Mouse (Mus musculus) midbrain, embryonic 13.5 days (tissue): ENCODE results near the gene Srsf3. TPM values are rescaled to one million over a fixed set of nuclear protein-coding genes. Genes with fewer than 3 reads are reported as not detected.
"Not testable (repeated sequence)": the region's sequence is repeated elsewhere in the genome, so short reads cannot be mapped to it uniquely, and the experiment has no call there.

Experiments used
- ATAC-seq: fragments of 200-750 bp; cut with Nextera tagmentation; 2 replicates; pipeline ENCODE4 v1.8.0; 2017; ENCODE audit warnings: mild to moderate bottlenecking, moderate TSS enrichment, moderate library complexity
- H3K27ac ChIP-seq: fragments of 300-500 bp; sonication (generic); 2 replicates; pipeline ENCODE4 v1.5.1; 2015; ENCODE audit warnings: inconsistent platforms, mild to moderate bottlenecking, moderate library complexity
- H3K27me3 ChIP-seq: fragments of 300-500 bp; sonication (generic); 2 replicates; pipeline ENCODE4 v1.6.1; 2015; ENCODE audit warnings: mild to moderate bottlenecking, inconsistent platforms
- H3K36me3 ChIP-seq: fragments of 300-500 bp; sonication (generic); 2 replicates; pipeline ENCODE4 v1.6.1; 2015; ENCODE audit warnings: mild to moderate bottlenecking, inconsistent platforms
- H3K4me1 ChIP-seq: fragments of 300-500 bp; sonication (generic); replicated peaks from 2 replicates; pipeline ENCODE4 v1.6.1; 2015; ENCODE audit warnings: inconsistent platforms
- H3K4me2 ChIP-seq: fragments of 300-500 bp; sonication (generic); replicated peaks from 2 replicates; pipeline ENCODE4 v1.6.1; 2015; ENCODE audit warnings: moderate library complexity, mild to moderate bottlenecking, inconsistent platforms
- H3K4me3 ChIP-seq: fragments of 300-500 bp; sonication (generic); replicated peaks from 2 replicates; pipeline ENCODE4 v1.5.1; 2015; ENCODE audit warnings: mild to moderate bottlenecking, inconsistent platforms
- H3K9ac ChIP-seq: fragments of 300-500 bp; sonication (generic); replicated peaks from 2 replicates; pipeline ENCODE4 v1.6.1; 2015; ENCODE audit warnings: mild to moderate bottlenecking, inconsistent platforms
- H3K9me3 ChIP-seq: fragments of 300-500 bp; sonication (generic); 2 replicates; pipeline ENCODE4 v1.6.1; 2016; ENCODE audit warnings: mild to moderate bottlenecking, inconsistent platforms
- WGBS: fragments of 180-500 bp; shearing (Covaris S2); methylation state at CpG from one replicate; pipeline ENCODE4 v1.1.7; 2015; 5-methylcytosine and 5-hydroxymethylcytosine counted together
- polyA plus RNA-seq: library from polyadenylated mRNA; unstranded; fragments of >200 nt; fragmentation: Nextera tagmentation; extraction: Ambion mirVana; gene quantifications from 2 replicates; pipeline ENCODE4 v1.2.1, GENCODE M21; 2015

The Srsf3 gene
- polyA plus RNA-seq, 1 experiment from 2014 or later, result 590 TPM

DNA sequence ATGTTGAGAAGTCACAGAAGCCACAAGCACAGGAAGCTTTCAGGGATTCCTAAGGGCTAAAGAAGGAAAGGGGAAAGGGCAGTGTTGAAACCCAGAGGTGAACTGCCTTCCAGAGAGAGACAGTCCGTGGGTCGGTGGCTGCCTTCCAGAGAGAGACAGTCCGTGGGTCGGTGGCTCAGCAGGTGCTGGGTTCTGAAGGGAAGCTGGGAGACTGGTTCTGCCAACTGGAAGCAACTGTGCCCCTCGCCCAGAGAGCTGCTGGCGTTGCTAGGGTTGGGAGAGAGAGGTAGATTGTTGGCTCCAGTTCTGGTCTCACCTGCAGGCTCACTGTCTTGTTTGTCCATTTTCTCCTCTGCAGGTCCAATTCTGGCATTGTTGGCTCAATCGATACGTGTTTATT lies 26.1 kb downstream of the Srsf3 start:
- no peak for ATAC-seq
- peaks cover 36% of the 10 kb centered on the region for H3K4me1 ChIP-seq
- H3K4me2 ChIP-seq, result no peak overlapping the region
- H3K27ac ChIP-seq, result no peak overlapping the region
- H3K36me3 ChIP-seq, result no peaks in the 10 kb centered on the region
- H3K9me3 ChIP-seq, result no peaks in the 10 kb centered on the region
- no peaks in the 10 kb centered on the region for H3K27me3 ChIP-seq
- no peak overlapping the region for H3K9ac ChIP-seq
- no peak overlapping the region for H3K4me3 ChIP-seq
- 85% methylated on average over 8 of the region's 8 CpGs for WGBS

DNA sequence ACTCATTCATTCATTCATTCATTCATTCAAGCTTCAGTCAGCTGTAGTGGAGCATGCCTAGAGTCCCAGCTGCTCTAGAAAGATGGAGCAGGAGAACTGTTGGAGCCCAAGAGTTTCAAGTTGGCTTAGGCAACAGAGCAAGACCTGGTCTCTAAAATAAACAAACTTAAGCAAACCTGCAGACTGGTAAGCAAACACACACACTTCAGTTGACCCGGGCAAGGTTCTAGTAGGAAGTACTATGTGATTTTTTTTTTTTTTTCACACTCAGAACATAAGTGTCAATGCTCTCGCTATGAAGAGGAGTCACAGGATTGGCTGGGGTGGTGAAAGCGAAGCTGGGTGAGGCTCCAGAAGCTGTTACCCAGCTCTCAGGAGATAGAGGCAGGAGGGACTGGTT lies 27.2 kb downstream of the Srsf3 start:
- H3K9me3 ChIP-seq, result no peaks in the 10 kb centered on the region
- 92% methylated on average over 3 of the region's 3 CpGs for WGBS
- no peak overlapping the region for H3K9ac ChIP-seq
- no peak overlapping the region for H3K4me3 ChIP-seq
- no peaks in the 10 kb centered on the region for H3K27me3 ChIP-seq
- H3K36me3 ChIP-seq, result no peaks in the 10 kb centered on the region
- H3K4me2 ChIP-seq, result no peak overlapping the region
- H3K27ac ChIP-seq, result no peak overlapping the region
- H3K4me1 ChIP-seq, result peaks cover 40% of the 10 kb centered on the region
- ATAC-seq, result no peak

DNA sequence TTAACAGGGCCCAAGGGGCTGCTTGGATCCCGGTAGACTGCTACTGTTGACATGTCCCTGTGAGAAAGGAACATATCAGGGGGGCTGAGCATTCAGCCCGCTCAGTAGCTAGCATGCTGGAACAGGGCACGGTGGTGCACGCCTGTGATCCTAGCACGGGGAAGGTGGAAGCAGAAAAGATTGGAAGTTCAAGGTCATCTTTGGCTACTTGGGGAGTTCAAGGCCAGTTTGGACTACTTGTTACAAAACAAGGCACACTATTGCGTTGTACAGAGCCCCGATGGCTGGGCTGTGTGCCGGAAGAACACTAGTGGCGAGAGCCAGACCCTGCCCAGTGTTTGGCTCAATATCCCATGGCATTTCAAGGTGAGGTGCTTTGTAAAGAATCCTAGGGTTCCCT lies 28.5 kb downstream of the Srsf3 start:
- Histone ChIP-seq H3K9me3 (no peaks in the 10 kb centered on the region), H3K4me1 (peaks cover 38% of the 10 kb centered on the region), H3K4me2 (no peak overlapping the region), H3K27me3 (no peaks in the 10 kb centered on the region), H3K36me3 (no peaks in the 10 kb centered on the region), H3K4me3 (no peak overlapping the region), H3K27ac (no peak overlapping the region), H3K9ac (no peak overlapping the region)
- 90% methylated on average over 9 of the region's 9 CpGs for WGBS
- ATAC-seq, result no peak

DNA sequence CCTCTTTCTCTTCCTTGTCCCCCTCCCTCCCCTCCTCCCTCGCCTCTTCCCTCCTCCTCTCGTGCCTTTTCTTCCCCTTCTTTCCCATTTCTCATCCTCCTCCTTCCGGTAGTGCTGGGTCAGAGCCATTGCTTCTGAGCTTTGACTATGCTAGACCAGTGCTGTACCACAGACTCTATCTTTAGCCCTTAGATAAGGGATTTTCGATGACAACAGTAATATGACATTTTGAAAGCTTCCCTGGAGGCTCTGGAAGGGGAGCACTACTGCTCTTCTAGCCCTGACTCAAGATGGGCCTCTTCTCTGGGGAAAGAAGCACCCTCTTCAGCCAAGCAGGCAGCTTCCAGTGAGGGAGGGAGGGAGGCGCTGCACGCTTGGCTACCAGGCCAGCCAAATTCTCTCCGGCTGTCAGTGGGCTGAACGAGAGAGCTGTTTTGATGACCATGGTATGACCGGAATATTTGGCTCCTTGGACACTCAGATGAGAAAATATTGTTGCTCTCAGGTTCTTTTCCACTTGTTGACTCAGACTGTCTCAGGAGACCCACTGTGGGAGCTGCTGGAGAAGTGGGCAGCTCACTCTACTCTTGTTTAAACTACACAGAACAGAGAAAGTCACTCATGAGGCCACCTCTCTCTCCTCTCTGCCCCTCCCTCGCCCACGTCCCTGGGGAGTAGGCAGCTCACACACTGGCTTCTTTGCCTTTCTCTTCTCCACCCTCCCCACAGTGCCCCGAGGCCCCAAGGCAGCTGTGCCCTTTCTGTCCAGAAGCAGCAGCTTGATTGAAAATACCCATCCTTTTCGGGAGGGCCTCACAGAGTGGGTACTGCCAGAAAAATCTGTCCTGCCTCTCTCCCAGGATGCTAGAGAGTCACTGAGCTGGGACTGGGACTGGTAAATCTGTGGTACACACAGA lies 29.9 kb downstream of the Srsf3 start:
- Histone ChIP-seq H3K4me1 (peaks cover 25% of the 10 kb centered on the region), H3K27me3 (no peaks in the 10 kb centered on the region), H3K36me3 (no peaks in the 10 kb centered on the region), H3K4me3 (no peak overlapping the region), H3K4me2 (no peak overlapping the region), H3K9ac (no peak overlapping the region), H3K9me3 (no peaks in the 10 kb centered on the region), H3K27ac (peak overlapping the region; percentile 5; the same call in 1 of the 2 replicates)
- WGBS, result 53% methylated on average over 13 of the region's 13 CpGs
- 0 out of 2 replicates have a peak, but pooled peaks have one; percentile 9 for ATAC-seq

DNA sequence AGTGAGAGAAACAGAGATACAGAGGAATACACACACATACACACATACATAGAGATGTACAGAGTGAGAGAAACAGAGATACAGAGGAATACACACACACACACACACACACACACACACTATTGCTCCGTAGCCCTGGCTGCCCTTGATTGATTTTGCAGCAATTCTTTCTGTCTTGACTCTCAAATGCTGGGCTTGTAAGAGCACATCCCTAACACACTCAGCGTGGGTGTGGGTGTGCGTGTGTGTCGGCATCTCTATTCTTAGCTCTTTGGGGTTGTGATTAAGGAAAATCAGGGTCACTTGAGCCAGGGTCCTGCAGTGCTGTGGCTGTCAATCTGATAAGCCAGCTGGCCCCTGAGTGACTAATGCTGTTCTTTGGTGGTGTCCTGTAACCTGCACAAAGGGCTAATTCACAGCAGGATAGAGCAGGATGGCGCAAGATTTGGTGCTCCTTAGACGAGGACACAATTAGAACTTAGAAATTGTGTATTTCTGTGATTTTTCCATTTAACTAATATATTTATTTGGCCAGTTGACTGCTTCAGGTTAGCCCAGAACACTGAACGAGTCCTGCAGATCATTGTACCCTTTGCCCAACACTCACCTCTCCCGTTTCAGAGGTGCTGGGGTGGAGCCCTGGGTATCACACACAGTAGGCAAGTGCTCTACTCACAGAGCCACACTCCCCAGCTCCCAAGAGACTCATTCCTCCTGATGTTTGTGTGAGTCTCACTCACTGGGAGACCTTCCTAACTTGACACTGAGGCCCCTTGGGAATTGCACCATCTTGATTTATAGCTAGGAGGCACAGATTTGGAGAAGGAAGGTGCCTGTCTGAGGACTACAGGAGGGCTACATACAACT lies 30.9 kb downstream of the Srsf3 start:
- peak overlapping the region; percentile 5; the same call in 1 of the 2 replicates for H3K27ac ChIP-seq
- no peak for ATAC-seq
- H3K9ac ChIP-seq, result no peak overlapping the region
- no peak overlapping the region for H3K4me3 ChIP-seq
- no peaks in the 10 kb centered on the region for H3K27me3 ChIP-seq
- H3K9me3 ChIP-seq, result no peaks in the 10 kb centered on the region
- H3K4me1 ChIP-seq, result peaks cover 25% of the 10 kb centered on the region
- WGBS, result 49% methylated on average over 8 of the region's 8 CpGs
- H3K4me2 ChIP-seq, result no peak overlapping the region
- no peaks in the 10 kb centered on the region for H3K36me3 ChIP-seq

DNA sequence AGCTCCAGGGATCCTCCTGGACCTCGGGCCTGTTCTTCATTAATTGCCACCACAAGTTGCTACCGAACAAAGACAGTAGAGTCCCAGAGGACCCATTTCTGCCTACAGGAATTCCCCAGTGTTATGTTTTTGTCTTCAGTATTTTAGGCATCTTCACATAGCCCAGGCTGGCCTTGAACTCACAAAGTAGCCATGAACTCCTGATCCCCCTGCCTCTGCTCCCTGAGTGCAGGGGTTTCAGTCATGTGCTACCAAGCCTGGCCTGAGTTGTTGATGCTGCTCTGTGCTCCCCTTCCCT lies 31.5 kb downstream of the Srsf3 start:
- Histone ChIP-seq H3K27me3 (no peaks in the 10 kb centered on the region), H3K4me2 (no peak overlapping the region), H3K36me3 (no peaks in the 10 kb centered on the region), H3K27ac (no peak overlapping the region), H3K4me3 (no peak overlapping the region), H3K9ac (no peak overlapping the region), H3K4me1 (peaks cover 23% of the 10 kb centered on the region), H3K9me3 (no peaks in the 10 kb centered on the region)
- no peak for ATAC-seq
- 87% methylated on average over 2 of the region's 2 CpGs for WGBS

DNA sequence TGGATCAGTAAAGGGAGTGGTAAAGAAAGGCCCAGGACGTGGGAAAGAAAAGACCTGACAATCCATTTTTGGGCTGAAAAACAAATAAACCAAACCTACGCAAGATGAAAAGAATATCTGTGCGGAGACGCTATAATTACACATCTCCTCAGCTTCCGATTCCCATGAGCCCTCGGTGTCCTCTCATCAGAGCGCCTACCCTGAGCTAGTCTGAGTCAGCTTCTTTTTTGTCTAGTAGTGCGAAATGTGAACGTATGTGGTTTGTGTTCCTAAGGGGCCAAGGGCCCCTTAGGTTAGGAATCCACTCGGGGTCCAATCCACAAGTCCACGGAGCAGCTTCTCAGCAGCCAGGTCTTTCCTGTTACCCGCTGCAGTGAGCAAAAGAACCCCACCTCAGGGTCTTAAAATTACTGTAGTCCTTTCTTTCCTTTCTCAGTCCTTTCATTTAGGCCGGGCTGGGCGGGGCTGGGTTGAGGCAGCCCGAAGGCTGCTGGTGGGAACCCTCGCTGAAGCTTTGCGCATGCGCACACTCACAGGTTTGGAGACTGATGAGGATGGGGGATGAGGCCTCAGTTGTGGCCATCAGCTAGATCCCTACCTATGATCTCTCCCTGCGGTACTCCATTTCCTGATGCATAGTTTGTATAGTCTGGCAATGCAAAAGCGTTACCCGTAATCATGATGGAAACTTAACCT lies 33.0 kb downstream of the Srsf3 start:
- no peaks in the 10 kb centered on the region for H3K36me3 ChIP-seq
- no peaks in the 10 kb centered on the region for H3K27me3 ChIP-seq
- H3K4me1 ChIP-seq, result peaks cover 19% of the 10 kb centered on the region
- H3K9me3 ChIP-seq, result no peaks in the 10 kb centered on the region
- no peak for ATAC-seq
- H3K9ac ChIP-seq, result no peak overlapping the region
- 80% methylated on average over 21 of the region's 21 CpGs for WGBS
- H3K4me3 ChIP-seq, result no peak overlapping the region
- H3K27ac ChIP-seq, result no peak overlapping the region
- no peak overlapping the region for H3K4me2 ChIP-seq

DNA sequence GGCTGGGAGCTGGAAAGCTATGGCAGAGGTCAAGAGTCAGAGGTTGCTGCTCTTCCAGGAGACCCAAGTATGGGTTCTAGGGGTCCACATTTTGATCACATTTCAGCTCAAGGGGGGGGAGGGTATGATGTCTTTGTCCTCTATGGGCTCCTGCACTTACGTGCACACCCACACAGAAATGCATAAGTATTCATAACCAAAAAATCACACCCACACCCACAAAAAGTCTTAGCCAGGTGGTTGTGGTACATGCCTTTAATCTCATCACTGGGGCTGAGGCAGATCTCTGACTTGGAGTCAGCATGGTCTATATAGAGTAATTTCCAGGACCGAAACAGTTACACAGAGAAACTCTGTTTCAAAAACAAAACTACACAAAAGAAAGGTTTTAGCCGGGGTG lies 33.5 kb downstream of the Srsf3 start:
- Histone ChIP-seq H3K4me1 (peaks cover 19% of the 10 kb centered on the region), H3K4me3 (no peak overlapping the region), H3K27ac (no peak overlapping the region), H3K4me2 (no peak overlapping the region), H3K36me3 (no peaks in the 10 kb centered on the region), H3K9me3 (no peaks in the 10 kb centered on the region), H3K27me3 (no peaks in the 10 kb centered on the region), H3K9ac (no peak overlapping the region)
- ATAC-seq, result no peak
- WGBS, result 94% methylated on average over 3 of the region's 3 CpGs

DNA sequence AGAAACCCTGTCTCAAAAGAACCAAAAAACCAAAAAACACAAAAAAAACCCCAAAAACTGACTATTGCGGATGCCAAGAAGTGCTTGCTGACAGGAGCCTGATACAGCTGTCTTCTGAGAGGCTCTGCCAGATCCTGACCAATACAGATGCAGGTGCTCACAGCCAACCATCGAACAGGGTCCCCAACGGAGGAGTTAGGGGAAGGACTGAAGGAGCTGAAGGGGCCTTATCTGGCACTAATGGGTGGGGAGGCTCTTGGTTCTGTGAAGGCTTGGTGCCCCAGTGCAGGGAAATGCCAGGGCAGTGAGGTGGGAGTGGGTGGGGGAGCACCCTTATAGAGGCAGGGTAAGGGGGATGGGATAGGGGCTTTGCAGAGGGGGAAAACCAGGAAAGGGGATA lies 35.0 kb downstream of the Srsf3 start:
- peaks cover 15% of the 10 kb centered on the region for H3K4me1 ChIP-seq
- not testable (repeated sequence) for H3K36me3 ChIP-seq, H3K4me3 ChIP-seq, H3K27me3 ChIP-seq, H3K4me2 ChIP-seq, ATAC-seq, H3K9ac ChIP-seq, H3K9me3 ChIP-seq, H3K27ac ChIP-seq
- WGBS, result 89% methylated on average over 3 of the region's 3 CpGs

DNA sequence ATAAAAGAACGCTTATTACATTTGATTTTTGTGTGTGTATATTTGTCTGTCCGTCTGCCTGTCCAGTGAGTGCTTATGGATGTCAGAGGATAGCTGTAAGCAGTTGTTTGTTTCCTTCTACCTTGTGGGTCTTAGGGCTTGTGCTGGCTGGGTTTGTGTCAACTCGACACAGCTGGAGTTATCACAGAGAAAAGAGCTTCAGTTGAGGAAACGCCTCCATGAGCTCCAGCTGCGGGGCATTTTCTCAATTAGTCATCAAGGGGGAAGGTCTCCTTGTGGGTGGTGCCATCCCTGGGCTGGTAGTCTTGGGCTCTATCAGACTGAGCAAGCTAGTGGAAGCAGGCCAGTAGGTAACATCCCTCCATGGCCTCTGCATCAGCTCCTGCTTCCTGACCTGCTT lies 35.4 kb downstream of the Srsf3 start:
- H3K36me3 ChIP-seq, result no peaks in the 10 kb centered on the region
- no peak overlapping the region for H3K9ac ChIP-seq
- no peaks in the 10 kb centered on the region for H3K9me3 ChIP-seq
- no peak overlapping the region for H3K4me2 ChIP-seq
- 58% methylated on average over 5 of the region's 5 CpGs for WGBS
- no peaks in the 10 kb centered on the region for H3K27me3 ChIP-seq
- ATAC-seq, result no peak
- no peak overlapping the region for H3K4me3 ChIP-seq
- peaks cover 14% of the 10 kb centered on the region for H3K4me1 ChIP-seq
- H3K27ac ChIP-seq, result no peak overlapping the region

DNA sequence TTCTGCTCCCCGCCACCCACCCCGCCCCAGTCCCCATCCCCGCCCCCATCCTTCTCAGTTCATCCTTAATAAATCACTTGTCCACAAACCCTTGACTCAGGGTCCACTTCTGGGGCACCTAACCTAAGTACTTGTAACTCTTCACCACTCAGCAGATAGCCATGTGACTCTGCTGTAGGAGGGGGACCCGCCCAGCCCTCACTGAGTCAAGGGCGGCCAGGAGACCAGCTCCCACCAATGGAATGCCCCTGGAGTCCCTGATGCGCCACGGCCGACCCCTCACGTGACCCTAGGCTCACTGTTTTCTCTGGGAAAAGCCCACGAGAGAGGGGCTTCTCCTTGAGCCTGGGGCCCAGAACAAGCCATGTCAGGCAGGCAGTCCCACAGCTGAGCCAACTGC lies 36.6 kb downstream of the Srsf3 start:
- H3K27ac ChIP-seq, result no peak overlapping the region
- H3K4me3 ChIP-seq, result no peak overlapping the region
- H3K27me3 ChIP-seq, result no peaks in the 10 kb centered on the region
- H3K4me2 ChIP-seq, result no peak overlapping the region
- peaks cover 8% of the 10 kb centered on the region for H3K4me1 ChIP-seq
- no peak overlapping the region for H3K9ac ChIP-seq
- 81% methylated on average over 10 of the region's 10 CpGs for WGBS
- no peak for ATAC-seq
- no peaks in the 10 kb centered on the region for H3K9me3 ChIP-seq
- no peaks in the 10 kb centered on the region for H3K36me3 ChIP-seq

DNA sequence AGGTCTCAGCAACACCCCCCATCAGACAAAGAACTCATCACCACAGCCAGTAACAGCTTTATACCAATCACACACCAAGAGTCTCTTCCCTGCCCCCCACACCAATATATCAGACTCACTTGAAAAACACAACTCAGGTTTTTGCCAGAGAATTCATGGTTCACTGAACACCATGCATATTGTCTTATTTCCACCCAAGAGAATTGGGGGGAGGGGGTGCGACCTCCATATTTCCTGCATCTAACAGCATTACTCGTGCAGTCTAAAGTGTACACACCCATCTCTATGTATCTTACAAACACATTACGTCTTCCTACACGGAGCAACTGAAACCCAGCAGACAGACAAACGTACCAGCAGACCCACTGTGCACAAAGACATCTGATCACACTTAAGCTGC lies 39.4 kb downstream of the Srsf3 start:
- no peak for ATAC-seq
- Histone ChIP-seq H3K36me3 (no peaks in the 10 kb centered on the region), H3K4me3 (no peak overlapping the region), H3K4me1 (peaks cover 8% of the 10 kb centered on the region), H3K27me3 (no peaks in the 10 kb centered on the region), H3K9ac (no peak overlapping the region), H3K27ac (no peak overlapping the region), H3K4me2 (no peak overlapping the region), H3K9me3 (no peaks in the 10 kb centered on the region)
- 85% methylated on average over 5 of the region's 5 CpGs for WGBS
